Mouse (Mus musculus): Measurements from ENCODE around the gene Nos3. TPM values are rescaled to one million over a fixed set of nuclear protein-coding genes. Genes with fewer than 3 reads are reported as not detected.
A peak's percentile ranks its signal among the peaks of the same experiment; 100 is the strongest.

Gene Nos3
- polyA plus RNA-seq, 1 experiment, result 11.4 TPM

- H3K27me3 ChIP-seq (replicated peaks; ENCODE audit: control insufficient read depth, insufficient read depth, low read length), result no peaks in the 10 kb centered on the region
- under 1% methylated on average over 46 of the region's 46 CpGs for WGBS
- H3K4me1 ChIP-seq (ENCODE audit: control insufficient read depth, insufficient read depth, low read length), result peaks cover 14% of the 10 kb centered on the region; the same call in 1 of the 2 replicates
- no peaks in the 10 kb centered on the region for H3K36me3 ChIP-seq (ENCODE audit: control insufficient read depth, insufficient read depth, low read length)
- DNase-seq, result peak; percentile 100
- peak within 1 kb of the TSS; percentile 70 for H3K4me3 ChIP-seq (ENCODE audit: insufficient read depth, low read depth, low read length)
- TF ChIP-seq POLR2A (IDR thresholded peaks at IDR 0.05; ENCODE audit: low read depth, low read length), result peak; percentile 86
- no peak for TF ChIP-seq CTCF (conservative IDR thresholded peaks at IDR 0.05; ENCODE audit: insufficient read depth, insufficient read length, low read depth, low read length)
- H3K27ac ChIP-seq (ENCODE audit: insufficient read depth, low read depth, low read length), result peak within 1 kb of the TSS; percentile 99
Measured at GRCm38 (mm10) chr5:24423129-24424003, 58.8 kb downstream of the Nos3 start, which contains the start of the genes Cdk5 and Slc4a2. Gene Cdk5 (minus strand): TSS chr5:24423530. Gene Slc4a2 (plus strand): TSS chr5:24423837.

DNA sequence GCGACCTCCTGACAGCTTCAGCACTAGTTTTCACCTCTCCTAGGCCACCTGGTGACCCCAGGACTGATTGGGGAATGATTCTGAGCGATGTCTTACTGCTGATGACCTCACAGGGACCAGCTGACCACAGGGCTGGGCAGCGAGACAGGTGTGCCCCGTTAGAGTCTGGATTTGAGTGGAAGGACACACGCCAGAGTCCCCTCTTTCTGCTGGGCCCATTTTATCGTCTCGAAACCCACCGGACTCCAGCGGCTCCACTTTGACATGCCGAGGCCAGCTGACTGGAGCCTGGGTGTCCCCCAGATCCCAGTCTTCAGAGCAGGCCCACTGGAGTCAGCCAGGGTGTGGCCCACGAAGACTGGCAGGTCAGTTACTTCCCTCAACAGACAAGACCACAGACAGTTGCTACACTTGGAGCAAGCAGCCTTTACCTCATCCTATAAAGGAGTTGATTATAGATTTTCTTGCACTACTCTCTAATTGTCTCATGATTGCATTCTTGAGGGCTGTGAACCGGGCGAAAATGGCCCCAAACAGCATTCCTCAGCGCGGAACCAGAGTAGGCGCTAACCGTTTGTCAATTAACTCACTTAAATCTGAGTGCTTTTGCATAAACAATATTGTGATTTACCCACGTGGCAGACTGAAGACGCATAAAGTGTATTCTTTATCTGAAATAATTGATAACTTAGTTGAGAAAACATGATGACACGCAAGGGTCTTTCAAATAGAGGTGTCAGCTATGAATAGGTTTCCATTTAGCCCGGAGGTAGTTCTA is 59.6 kb downstream of the Nos3 start:
- no peaks in the 10 kb centered on the region for H3K36me3 ChIP-seq (ENCODE audit: control insufficient read depth, insufficient read depth, low read length)
- peaks cover 16% of the 10 kb centered on the region; the same call in 1 of the 2 replicates for H3K4me1 ChIP-seq (ENCODE audit: control insufficient read depth, insufficient read depth, low read length)
- TF ChIP-seq CTCF (conservative IDR thresholded peaks at IDR 0.05; ENCODE audit: insufficient read depth, insufficient read length, low read depth, low read length) (no peak), POLR2A (IDR thresholded peaks at IDR 0.05; ENCODE audit: low read depth, low read length) (no peak)
- DNase-seq, result no peak
- H3K27ac ChIP-seq (ENCODE audit: insufficient read depth, low read depth, low read length), result peak overlapping the region; percentile 99
- H3K4me3 ChIP-seq (ENCODE audit: insufficient read depth, low read depth, low read length), result peak overlapping the region; percentile 70
- H3K27me3 ChIP-seq (replicated peaks; ENCODE audit: control insufficient read depth, insufficient read depth, low read length), result no peaks in the 10 kb centered on the region
- WGBS, result 4% methylated on average over 21 of the region's 21 CpGs

DNA sequence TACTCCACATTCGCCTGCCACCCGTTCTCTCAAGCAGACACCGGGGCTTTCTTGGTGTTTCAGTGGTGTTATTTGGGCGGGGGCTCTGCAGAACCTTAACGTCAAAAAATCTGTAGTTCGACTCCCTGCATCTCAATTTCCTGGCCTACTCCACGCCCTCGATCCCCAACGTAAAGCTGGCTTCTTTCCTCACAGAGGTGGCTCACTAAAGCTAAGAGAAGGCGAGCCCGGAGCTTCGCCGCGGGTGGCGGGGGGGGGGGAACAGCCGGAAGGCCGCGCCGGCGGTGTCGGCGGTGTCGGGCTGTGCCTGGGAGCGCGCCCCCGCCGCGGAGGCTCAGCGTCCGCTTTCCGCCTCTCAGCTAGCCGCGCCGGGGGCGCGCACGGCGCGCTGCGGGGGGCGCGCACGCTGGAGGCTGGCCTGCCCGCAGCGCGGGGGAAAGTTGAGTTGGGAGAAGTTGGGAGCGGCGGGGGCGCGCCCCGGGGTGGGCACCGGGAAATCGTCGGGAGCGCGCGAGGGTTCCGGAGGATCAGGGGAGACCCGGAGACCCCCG is 60.3 kb downstream of the Nos3 start:
- WGBS, result under 1% methylated on average over 58 of the region's 60 CpGs
- TF ChIP-seq CTCF (conservative IDR thresholded peaks at IDR 0.05; ENCODE audit: insufficient read depth, insufficient read length, low read depth, low read length) (no peak), POLR2A (IDR thresholded peaks at IDR 0.05; ENCODE audit: low read depth, low read length) (no peak)
- peak; percentile 90 for DNase-seq
- H3K4me1 ChIP-seq (ENCODE audit: control insufficient read depth, insufficient read depth, low read length), result peaks cover 16% of the 10 kb centered on the region; the same call in 1 of the 2 replicates
- H3K27me3 ChIP-seq (replicated peaks; ENCODE audit: control insufficient read depth, insufficient read depth, low read length), result no peaks in the 10 kb centered on the region
- H3K36me3 ChIP-seq (ENCODE audit: control insufficient read depth, insufficient read depth, low read length), result no peaks in the 10 kb centered on the region; the same call in 1 of the 2 replicates
- peak overlapping the region; percentile 70 for H3K4me3 ChIP-seq (ENCODE audit: insufficient read depth, low read depth, low read length)
- peak overlapping the region; percentile 99 for H3K27ac ChIP-seq (ENCODE audit: insufficient read depth, low read depth, low read length)

DNA sequence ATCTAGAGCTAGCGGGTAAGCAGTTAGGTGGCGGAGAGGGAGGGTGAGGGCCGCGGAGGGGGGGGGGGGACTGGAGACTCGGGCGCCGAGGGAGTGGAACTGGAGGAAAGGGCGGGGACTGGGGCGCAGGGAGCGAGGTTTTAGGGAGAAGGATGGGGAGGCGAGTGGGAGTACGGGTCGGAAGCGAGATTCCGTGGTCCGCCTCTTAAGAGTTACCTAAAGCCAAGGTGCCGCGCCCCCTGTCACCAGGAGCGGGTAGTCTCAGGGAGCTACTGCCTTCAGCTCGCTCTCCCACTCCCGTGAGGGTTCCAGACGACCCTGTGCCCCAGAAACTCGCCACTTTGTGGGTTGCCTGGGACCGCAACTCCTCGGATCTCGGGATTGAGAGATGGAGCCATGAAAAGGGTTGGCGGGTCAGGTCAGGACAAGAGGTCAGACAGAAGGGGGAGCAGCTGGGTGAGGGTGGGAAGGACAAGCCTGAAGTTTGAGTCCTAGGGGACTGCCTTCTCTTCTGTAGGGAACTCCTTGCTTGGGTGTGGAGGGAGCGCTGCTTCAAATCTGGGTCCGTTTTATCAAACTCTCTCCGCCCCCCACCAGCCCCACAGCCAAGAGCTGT is 60.9 kb downstream of the Nos3 start:
- Histone ChIP-seq H3K27ac (ENCODE audit: insufficient read depth, low read depth, low read length) (peak overlapping the region; percentile 3), H3K36me3 (ENCODE audit: control insufficient read depth, insufficient read depth, low read length) (no peaks in the 10 kb centered on the region; the same call in 1 of the 2 replicates), H3K4me3 (ENCODE audit: insufficient read depth, low read depth, low read length) (peak overlapping the region; percentile 70), H3K27me3 (replicated peaks; ENCODE audit: control insufficient read depth, insufficient read depth, low read length) (no peaks in the 10 kb centered on the region), H3K4me1 (ENCODE audit: control insufficient read depth, insufficient read depth, low read length) (peaks cover 16% of the 10 kb centered on the region; the same call in 1 of the 2 replicates)
- no peak for DNase-seq
- no peak for TF ChIP-seq CTCF (conservative IDR thresholded peaks at IDR 0.05; ENCODE audit: insufficient read depth, insufficient read length, low read depth, low read length)
- no peak for TF ChIP-seq POLR2A (IDR thresholded peaks at IDR 0.05; ENCODE audit: low read depth, low read length)
- WGBS, result 2% methylated on average over 29 of the region's 30 CpGs

DNA sequence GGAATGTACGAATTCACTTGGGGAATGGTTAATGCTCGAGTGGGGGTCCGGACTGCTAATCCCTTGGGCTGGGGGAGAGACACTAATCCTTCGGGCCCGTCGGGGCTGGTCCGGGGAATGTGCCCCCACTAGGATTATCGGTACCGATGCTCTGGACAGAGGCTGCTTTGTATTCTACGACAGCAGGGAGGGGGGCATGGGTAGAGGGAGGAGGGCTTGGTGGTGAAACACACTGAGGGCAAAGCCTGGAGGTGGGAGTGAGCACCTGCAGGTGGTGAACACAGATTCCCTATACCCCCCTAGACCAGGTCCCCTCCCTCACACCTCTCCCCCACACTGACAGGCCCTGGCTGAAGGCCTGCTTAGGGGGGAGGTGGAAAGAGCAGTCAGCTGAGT is 61.4 kb downstream of the Nos3 start:
- TF ChIP-seq POLR2A (IDR thresholded peaks at IDR 0.05; ENCODE audit: low read depth, low read length) (no peak), CTCF (conservative IDR thresholded peaks at IDR 0.05; ENCODE audit: insufficient read depth, insufficient read length, low read depth, low read length) (no peak)
- DNase-seq, result no peak
- H3K4me3 ChIP-seq (ENCODE audit: insufficient read depth, low read depth, low read length), result peak overlapping the region; percentile 70
- H3K4me1 ChIP-seq (ENCODE audit: control insufficient read depth, insufficient read depth, low read length), result peaks cover 16% of the 10 kb centered on the region; the same call in 1 of the 2 replicates
- 7% methylated on average over 10 of the region's 10 CpGs for WGBS
- H3K27me3 ChIP-seq (replicated peaks; ENCODE audit: control insufficient read depth, insufficient read depth, low read length), result no peaks in the 10 kb centered on the region
- H3K36me3 ChIP-seq (ENCODE audit: control insufficient read depth, insufficient read depth, low read length), result peaks cover 2% of the 10 kb centered on the region; the same call in 1 of the 2 replicates
- H3K27ac ChIP-seq (ENCODE audit: insufficient read depth, low read depth, low read length), result peak overlapping the region; percentile 3; the same call in 1 of the 2 replicates

- no peak for DNase-seq
- TF ChIP-seq CTCF (conservative IDR thresholded peaks at IDR 0.05; ENCODE audit: insufficient read depth, insufficient read length, low read depth, low read length) (no peak), POLR2A (IDR thresholded peaks at IDR 0.05; ENCODE audit: low read depth, low read length) (no peak)
- peaks cover 16% of the 10 kb centered on the region; the same call in 1 of the 2 replicates for H3K4me1 ChIP-seq (ENCODE audit: control insufficient read depth, insufficient read depth, low read length)
- no peaks in the 10 kb centered on the region for H3K27me3 ChIP-seq (replicated peaks; ENCODE audit: control insufficient read depth, insufficient read depth, low read length)
- H3K36me3 ChIP-seq (ENCODE audit: control insufficient read depth, insufficient read depth, low read length), result peaks cover 2% of the 10 kb centered on the region; the same call in 1 of the 2 replicates
- no peak overlapping the region for H3K27ac ChIP-seq (ENCODE audit: insufficient read depth, low read depth, low read length)
- WGBS, result 32% methylated on average over 9 of the region's 9 CpGs
- H3K4me3 ChIP-seq (ENCODE audit: insufficient read depth, low read depth, low read length), result no peak overlapping the region
Measured at GRCm38 (mm10) chr5:24426556-24427284, 62.1 kb downstream of the Nos3 start.
